Mouse (Mus musculus) c-Kit-negative CD71-positive TER-119-positive erythroid progenitor cells, embryonic 14.5 days (primary cell): ENCODE results near the gene Atg2a.

Experiments
- DNase-seq: peaks from one replicate; pipeline ENCODE4 v3.0.0-alpha.2; 2013; ENCODE audit warnings: low read depth, low spot score

Gene Atg2a

GRCm38 (mm10) chr19:6247526-6248300 lies 6.2 kb downstream of the Atg2a start:
- DNase-seq: no peak

GRCm38 (mm10) chr19:6253021-6253420 lies 11.6 kb downstream of the Atg2a start:
- no peak for DNase-seq

- no peak for DNase-seq
These were observed 19.0 kb downstream of the Atg2a start for GRCm38 (mm10) chr19:6260428-6260827.

- no peak for DNase-seq
These were observed 19.5 kb downstream of the Atg2a start for GRCm38 (mm10) chr19:6260946-6261345.

GRCm38 (mm10) chr19:6261379-6261778 lies 19.9 kb downstream of the Atg2a start:
- DNase-seq: no peak

GRCm38 (mm10) chr19:6262222-6262621 lies 20.8 kb downstream of the Atg2a start:
- peak; percentile 61 for DNase-seq

GRCm38 (mm10) chr19:6262839-6263433 lies 21.5 kb downstream of the Atg2a start:
- no peak for DNase-seq

- DNase-seq: no peak
These were observed 22.7 kb downstream of the Atg2a start for GRCm38 (mm10) chr19:6264200-6264599.

- DNase-seq: no peak
These were observed 23.5 kb downstream of the Atg2a start for GRCm38 (mm10) chr19:6264945-6265344.

GRCm38 (mm10) chr19:6265727-6266182 lies 24.3 kb downstream of the Atg2a start:
- DNase-seq: no peak

- DNase-seq: no peak
These were observed 26.1 kb downstream of the Atg2a start for GRCm38 (mm10) chr19:6267306-6268169.

- peak; percentile 73 for DNase-seq
These were observed 26.7 kb downstream of the Atg2a start for GRCm38 (mm10) chr19:6268170-6268528.

GRCm38 (mm10) chr19:6268670-6269132 lies 27.2 kb downstream of the Atg2a start:
- DNase-seq: no peak

- DNase-seq: no peak
These were observed 28.5 kb downstream of the Atg2a start for GRCm38 (mm10) chr19:6269798-6270475.

GRCm38 (mm10) chr19:6270661-6271060 lies 29.2 kb downstream of the Atg2a start:
- no peak for DNase-seq

GRCm38 (mm10) chr19:6271206-6271605 lies 29.7 kb downstream of the Atg2a start:
- no peak for DNase-seq

- DNase-seq: no peak
These were observed 30.6 kb downstream of the Atg2a start for GRCm38 (mm10) chr19:6272053-6272452.

GRCm38 (mm10) chr19:6272738-6273137 lies 31.3 kb downstream of the Atg2a start:
- DNase-seq: no peak

- DNase-seq: no peak
These were observed 32.1 kb downstream of the Atg2a start for GRCm38 (mm10) chr19:6273592-6273991.

- DNase-seq: no peak
These were observed 32.6 kb downstream of the Atg2a start for GRCm38 (mm10) chr19:6273998-6274608.

GRCm38 (mm10) chr19:6275740-6276389 lies 34.4 kb downstream of the Atg2a start:
- no peak for DNase-seq
